Mouse (Mus musculus): Measurements from ENCODE around the gene Hipk4.
"Not testable (repeated sequence)": the region's sequence is repeated elsewhere in the genome, so short reads cannot be mapped to it uniquely, and the experiment has no call there.

Hipk4 gene

DNA sequence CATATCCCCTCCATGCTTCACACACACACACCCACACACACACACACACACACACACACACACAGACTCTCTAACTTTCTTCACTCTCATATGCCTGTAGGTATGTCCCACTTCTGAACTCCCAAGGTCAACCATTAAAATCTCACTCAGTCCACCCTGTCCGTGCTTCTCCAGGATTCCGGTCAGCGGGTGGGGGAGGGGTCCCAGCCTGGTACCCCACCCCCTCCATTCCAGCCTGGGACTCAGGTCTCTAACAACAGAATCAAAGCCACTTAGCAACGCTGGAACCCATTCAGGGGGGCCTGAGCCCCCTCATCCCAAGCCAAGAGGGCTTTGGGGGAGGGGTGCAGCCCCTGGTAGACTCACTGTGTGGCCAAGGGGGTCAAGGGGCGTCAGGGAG is at the start of gene Hipk4:
Hipk4 (plus strand) TSS at position 301 of the 400 bp plus-strand sequence.
- no peak for DNase-seq

DNA sequence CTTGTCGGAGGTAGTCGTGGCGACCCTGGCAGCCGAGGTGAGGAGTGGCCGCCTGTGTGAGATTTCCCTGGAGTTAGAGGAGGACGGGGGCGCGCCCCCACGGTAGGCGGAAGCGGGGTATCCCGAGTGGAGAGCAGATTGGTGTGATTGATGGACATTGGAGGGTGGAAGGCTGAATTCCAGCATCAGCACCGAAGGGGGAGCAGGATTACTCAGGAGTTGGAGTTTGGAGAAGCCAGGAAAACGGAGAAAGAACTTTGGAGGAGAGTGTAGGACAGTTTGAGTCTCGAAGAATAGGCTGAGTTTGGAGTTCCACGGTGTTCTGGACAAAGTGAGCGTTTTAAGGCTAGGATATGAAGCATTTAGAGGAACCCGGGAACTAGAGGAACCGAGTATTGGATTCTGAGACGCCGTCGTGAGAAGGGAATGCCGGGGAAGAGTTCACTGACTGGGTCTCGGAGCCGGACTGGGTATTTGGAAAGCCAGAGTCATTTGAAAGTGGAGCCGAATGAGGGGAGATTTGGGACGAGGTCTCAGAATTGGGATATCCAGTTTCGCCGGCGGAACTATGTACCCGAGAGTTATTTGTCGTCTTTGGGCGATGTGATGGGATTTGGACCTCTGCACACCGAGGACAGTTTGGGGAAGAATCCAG is 49.1 kb upstream of the Hipk4 start:
- no peak for DNase-seq

DNA sequence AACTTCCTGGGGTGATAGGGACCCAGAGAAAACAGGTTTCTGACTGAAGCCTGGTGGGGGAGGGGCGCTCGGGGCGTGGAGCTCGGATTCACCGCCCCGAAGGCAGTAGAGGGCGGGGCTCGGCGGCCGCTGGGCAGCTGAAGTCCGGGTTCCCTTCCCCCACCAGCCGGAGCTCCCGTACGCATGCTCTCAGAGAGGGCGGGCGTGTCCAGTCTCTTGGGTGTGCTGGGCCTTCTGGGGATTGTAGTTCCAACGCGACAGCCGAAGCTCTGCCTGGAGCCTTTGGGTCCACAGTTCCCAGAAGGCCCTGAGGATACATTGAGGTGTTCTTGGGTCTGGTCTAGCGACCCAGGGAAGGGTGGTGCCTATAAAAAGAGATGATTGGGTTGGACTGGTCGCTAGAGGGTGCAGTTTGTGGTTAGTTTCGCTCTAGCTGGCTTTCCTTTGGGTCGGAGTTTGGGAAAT is 48.5 kb upstream of the Hipk4 start:
- peak; percentile 100 for DNase-seq

DNA sequence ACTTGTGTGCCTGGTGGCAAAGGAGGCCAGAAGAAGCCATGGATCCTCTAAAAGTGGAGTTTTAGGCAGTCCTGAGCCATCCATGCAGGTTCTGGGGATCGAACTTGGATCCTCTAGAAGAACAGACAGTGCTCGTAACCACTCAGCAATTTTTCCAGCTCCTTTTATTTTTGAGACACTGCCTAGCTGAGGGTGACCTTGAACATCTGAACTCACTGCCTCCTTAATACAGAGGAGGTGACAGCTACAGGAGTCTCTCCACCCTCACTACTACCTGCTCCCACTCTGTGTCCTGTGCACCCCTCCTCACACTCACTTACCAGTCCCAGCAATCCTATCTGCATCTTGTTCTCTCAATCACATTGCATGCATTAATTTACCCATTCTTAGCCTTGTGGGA is 47.5 kb upstream of the Hipk4 start:
- DNase-seq = no peak

DNA sequence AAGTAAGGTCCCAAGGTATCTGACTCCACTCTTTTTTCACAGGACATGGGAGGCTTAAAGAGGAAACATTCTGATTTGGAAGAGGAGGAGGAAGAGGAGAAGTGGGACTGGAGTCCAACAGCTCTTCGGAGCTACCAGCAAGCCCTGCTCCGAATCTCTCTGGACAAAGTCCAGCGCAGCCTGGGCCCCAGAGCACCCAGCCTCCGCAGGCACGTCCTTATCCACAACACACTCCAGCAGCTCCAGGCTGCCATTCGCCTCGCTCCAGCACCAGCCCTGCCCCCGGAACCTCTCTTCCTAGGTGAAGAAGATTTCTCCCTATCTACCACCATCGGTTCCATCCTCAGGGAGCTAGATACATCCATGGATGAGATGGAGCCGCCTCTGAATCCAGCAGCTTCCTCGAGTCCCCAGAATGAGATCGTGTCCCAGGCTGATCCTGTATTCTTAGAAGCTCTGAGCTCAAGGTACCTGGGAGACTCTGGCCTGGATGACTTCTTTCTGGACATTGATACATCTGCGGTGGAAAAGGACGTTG is 46.9 kb upstream of the Hipk4 start:
- no peak for DNase-seq

DNA sequence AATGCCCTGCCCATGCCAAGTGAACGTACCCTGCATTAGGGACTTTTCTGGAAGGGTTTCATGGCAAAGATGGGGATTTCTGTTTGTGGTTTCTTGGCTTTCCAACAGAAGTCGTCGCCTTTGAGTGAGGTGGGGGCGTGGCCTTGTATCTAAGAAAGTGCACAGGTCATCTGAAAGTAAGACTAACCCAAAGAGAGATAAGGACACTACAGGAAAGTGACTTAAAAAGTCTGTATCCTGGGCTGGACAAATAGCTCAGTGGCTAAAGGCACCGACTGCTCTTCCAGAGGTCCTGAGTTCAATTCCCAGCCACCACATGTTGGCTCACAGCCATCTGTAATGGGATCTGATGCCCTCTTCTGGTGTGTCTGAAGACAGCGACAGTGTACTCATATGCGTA is 44.5 kb upstream of the Hipk4 start:
- DNase-seq = no peak

DNA sequence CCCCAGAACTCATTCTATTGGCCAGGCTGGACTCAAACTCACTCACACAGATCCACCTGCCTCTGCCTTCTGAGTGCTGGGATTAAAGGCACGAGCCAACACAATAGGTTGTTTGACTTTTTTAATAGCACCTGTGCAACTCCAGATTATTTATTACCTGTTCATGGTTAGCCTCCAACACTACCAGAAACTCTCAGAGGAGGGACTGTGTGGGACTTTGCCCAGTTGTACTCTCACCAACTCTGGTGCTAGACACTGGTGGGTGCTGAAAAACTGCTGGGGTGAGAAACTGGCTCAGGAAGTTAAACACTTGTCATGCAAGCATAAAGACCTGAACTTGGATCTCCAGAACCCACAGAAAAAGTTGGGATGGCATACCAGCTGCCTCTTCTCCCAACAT is 43.3 kb upstream of the Hipk4 start:
- no peak for DNase-seq

DNA sequence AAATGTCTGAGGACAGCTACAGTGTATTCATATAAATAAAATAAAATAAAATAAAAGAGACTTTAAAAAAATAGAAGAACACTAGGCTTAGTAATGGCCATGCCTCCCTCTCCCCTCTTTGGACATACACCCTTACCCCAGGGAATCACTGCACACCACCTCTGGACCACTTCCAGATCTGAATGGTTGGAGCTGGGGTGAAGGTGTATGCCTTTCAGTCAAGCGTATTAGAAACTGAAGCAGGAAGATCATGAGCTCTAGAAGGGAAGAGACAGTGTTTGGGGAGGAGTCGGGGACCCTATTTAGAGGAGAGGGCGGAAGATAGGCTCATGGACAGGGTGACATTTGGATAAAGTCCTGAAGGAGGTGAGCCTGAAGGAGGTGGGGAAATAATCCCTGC is 42.6 kb upstream of the Hipk4 start:
- DNase-seq = peak; percentile 89

DNA sequence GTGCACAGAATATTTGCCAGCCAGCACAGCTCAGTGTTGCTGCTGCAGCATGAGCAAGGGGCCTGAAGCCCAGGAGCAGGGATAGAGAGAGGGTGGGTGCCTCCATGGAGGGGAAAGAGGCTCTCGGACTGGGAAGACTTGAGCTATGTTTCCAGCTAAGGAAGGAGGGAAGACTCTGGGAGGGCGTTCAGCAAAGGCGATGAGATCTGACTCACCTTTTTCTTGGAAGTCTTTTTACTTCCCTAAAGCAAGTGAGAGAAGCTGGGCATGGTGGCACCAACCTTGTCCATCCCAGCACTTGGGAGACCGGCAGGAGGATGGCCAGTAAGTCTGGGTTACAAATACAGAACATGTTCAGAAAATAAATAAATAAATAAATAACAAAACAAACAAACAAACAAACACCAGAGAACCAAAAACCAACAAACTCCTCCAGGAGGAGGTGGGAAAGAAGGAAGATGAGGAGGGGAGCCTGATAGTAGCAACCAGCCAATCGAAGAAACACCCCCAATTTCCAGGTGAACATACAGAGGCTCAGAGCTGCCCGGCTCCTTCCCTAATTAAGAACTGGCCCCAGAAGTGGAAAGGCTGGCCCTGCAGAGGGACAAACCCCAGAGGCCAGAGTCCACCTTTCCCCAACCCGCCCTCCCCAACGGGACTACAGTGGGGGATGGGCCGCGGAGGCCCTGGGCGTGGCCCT is 42.0 kb upstream of the Hipk4 start:
- DNase-seq = no peak

DNA sequence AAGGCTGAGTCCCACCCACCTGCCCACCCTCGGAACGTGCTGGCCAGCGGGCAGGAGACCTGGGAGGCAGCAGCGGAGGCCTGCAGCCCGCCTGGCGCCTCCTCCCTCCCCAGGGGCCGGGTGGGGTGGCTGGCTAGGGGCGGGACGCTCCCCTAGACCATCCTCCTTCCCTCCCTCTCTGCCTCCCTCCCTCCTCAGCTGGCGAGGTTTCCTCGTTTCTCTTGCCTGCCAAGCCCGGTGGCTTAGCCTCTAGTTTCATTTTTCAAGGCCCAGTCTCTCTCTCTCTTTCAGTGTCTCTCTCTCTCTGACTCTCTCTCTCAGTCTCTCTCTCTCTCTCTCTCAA is 41.5 kb upstream of the Hipk4 start:
- DNase-seq = peak; percentile 100

DNA sequence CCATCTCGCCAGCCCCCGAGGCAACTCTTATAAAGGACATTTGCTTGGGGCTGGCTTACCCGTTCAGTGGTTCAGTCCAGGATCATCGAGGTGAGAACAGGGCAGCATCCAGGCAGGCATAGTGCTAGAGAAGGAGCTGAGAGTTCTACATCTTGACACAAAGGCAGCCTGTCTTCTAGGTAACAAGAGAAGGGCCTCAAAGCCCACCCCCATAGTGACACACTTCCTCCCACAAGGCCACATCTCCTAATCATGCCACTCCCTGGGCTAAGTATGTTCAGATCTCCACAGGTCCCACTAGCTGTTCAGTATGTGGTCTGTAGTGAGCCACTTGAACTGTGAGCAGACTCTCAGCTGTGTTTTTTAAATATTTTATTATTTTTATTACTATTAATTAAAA is 39.2 kb upstream of the Hipk4 start:
- DNase-seq = no peak

DNA sequence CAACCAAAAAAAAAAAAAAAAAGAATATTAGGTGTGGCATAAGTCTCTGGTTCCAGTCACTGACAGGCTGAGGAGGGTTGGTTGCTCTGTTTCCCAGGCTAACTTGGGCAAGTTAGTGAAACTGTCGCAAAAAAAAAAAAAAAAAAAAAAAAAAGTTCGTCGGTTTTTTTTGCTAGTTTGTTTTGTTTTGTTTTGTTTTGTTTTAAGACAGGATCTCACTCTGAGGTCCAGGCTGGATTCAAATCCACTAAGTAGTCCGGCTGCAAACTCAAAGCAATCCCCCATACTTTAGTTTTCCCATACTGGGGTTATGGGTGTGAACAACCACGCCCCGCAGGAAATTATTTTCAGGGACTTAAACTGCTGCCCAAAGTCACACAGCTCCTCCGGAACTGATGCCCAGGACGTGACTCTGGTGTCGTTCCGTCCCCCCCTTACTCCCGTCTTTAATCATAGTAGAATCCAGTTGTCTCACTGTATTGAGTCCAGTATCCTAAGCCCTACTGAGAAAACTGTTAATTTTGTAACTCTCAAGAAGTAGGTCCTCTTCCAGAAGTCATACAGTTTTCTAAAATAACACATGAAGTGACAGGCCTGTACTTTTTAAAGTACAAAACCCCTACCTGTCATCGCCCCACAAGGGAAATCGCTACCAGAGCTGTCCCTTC is 36.8 kb upstream of the Hipk4 start:
- DNase-seq = no peak

DNA sequence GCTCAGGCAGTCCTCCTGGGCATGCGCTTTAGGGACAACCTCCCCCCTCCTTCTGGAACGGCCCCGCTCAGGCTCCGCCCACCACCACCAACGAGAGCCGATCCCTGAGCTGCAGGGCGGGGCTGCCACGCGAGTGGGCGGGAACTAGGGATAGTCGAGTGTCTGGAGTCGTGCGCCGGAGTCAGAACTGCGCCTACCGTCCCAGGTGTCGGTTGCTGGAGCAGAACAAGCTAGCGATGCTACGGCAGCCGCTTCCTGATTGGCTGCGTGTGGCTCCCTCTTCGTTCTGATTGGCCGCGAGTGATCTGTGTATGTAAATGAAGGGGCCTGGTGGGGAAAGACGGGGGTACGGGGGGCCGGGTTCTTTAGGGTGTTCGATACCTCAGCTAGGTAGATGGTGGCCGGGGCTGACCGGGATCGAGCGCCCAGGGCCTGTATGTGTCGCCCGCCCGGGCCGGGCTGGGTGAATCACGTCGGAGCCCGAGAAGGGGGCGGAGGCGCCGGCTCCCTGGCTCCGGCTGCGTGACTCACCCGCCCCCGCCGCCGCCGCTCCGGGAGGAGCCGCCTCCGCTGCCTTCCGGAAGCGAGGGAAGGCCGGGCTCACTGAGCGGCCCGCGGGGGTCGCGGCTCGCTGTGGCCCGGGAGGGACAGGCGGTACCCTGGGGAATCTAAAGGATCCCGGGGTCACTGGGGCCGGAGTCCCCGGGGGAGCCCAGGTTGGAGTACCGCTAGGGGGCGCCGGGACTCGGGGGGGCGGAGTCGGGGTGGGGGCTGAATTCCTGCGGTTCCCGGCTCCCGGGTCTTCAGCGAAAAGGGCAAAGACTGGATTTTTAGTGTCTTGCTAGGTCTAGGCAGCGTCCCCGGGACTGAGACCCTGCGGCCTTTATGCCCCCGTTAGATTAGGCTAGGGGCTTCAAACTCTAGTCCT is 36.0 kb upstream of the Hipk4 start, which contains the start of gene Sertad1:
Sertad1 (plus strand) TSS at position 141 of the 928 bp plus-strand sequence.
- peak; percentile 100 for DNase-seq

DNA sequence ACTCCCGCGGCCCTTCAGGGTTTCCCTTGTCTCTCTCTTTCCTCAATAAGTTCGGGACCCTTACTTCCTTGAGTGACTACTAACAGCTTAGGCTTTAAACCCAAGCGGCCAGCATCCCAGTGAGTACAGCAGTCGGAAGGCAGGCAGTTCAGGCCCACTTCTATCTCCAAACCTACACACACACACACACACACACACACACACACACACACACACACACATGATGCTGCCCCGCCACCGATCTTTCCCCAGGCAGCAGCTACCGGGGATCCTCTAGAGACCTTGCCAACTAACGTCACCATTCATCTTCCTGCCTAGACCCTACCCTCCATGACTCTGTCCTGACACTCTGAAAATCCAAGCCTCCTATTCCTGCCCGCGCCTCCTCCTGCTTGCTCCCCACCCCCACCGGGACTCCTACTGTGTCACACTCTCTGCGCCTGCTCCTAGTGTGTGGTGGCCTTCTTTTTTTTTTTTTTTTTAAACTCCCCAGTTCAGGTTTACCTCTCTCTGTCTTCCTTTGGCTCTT is 35.3 kb upstream of the Hipk4 start:
- peak; percentile 98 for DNase-seq

DNA sequence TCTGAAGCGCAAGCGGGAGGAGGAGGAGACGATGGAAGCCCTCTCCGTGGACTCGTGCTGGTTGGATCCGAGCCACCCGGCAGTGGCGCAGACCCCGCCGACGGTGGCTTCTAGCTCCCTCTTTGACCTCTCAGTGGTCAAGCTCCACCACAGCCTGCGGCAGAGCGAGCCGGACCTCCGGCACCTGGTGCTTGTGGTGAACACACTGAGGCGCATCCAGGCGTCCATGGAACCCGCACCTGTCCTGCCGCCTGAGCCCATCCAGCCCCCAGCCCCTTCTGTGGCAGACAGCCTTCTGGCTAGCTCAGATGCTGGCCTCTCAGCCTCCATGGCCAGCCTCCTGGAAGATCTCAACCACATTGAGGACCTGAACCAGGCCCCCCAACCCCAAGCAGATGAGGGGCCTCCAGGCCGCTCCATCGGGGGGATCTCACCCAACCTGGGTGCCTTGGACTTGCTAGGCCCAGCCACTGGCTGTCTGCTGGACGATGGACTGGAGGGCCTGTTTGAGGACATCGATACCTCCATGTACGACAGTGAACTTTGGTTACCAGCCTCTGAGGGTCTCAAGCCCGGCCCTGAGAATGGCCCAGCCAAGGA is 33.7 kb upstream of the Hipk4 start:
- peak; percentile 95 for DNase-seq

DNA sequence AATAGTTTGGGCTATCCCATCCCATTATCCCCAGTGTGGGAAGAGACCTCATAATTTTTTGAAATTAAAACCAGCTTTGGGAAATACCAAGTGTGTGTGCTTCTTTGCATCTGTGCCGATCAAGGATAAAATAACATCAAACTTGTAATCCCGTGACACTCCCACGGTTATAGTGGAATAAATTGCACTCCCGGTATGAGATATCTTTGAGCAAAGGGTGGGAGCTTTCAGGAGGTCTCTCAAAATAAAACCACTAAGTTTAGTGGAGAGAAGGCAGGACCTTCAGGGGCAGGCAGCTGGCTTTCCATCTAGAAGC is 32.9 kb upstream of the Hipk4 start:
- DNase-seq = no peak

DNA sequence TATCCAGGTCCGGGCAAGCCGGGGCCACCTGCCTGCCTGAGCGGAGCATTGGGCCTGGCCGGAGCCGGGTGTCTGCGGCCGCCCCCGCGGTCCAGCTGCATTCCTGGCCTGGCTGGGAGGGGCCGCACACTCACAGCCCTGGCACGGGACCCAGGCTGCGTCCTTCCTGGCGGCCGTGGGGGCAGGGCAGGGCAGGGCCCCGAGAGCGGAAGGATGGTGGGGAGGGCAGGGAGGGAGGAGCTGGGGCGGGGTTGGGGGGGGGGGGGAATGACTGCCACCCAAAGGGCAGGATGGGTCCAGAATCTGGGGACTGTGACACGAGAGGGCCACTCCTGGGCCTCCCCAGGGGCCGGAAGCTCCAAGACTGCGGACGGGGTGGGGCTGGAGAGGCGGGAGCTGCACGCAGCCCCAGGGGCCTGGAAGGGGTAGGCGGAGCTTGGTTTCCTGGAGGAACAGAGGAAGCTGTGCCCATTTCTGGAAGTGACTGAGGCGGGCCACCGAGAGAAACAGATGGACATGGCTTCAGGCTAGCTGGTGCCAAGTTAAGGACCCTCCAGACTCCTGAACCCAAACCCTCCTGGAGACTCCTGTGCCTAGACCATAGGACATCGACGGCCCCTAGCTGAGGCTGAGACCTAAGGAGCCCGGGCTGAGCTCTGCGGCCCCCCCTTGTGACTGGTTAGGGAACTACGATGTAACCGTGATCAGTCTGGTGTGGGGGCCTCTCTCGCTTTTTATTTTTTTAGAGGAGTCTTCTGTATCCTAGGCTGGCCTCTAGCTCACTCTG is 32.3 kb upstream of the Hipk4 start:
- peak; percentile 100 for DNase-seq

DNA sequence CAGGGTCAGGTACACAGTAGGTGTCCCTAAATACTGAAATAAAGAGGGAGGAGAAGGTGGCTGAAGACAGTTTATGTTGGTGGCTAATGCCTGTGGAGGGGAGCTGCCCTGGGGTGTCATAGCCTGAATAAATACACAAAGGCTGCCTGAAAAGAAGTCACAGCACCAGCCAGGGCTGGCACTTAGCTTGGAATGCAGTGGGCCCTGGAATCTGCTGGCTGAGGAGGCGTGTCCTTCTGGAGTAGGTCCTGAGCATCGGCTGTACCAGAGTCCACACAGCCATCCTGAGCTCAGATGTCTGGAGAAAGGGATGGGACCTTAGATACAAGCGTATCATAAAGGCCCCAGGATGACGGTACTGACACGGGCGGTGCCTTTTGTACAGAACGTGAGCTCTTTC is 31.2 kb upstream of the Hipk4 start:
- peak; percentile 94 for DNase-seq

DNA sequence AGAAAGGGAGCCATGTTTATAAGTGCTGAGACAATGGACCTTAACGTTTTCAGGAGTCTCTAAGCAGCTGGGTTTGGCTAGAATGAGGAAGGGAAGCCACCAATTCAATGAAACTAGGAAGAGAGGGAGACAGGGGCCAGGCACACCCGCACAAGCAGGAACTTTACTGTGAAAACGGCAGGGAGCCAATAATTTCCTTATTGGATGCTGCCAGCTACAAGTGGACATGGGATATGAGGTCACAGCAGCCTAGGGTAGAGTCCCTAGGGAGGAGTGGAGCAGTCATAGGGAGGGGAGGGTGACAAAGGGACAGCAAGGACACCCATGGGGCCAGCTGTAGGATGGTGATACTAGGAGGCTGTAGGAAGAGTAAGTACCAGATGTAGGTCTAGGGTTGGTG is 30.0 kb upstream of the Hipk4 start:
- DNase-seq = peak; percentile 91

DNA sequence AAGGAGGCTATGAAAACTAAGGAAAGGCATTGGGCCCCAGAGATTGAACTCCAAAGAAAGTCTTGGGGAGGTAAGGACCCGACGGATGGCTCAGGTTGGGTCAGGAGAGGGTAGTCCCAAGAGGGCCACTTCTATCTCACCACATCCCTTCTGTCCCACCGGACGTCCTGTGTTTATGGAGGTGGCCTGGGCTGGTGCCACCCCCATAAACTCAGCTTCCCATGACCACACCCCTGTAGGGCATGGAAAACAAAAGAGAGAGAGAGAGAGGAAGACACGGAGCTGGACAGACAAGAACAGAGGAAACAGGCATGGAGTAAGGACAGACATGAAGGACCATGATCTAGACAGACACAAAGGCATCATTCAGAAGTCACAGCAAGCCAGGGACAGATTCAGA is 29.6 kb upstream of the Hipk4 start:
- no peak for DNase-seq

DNA sequence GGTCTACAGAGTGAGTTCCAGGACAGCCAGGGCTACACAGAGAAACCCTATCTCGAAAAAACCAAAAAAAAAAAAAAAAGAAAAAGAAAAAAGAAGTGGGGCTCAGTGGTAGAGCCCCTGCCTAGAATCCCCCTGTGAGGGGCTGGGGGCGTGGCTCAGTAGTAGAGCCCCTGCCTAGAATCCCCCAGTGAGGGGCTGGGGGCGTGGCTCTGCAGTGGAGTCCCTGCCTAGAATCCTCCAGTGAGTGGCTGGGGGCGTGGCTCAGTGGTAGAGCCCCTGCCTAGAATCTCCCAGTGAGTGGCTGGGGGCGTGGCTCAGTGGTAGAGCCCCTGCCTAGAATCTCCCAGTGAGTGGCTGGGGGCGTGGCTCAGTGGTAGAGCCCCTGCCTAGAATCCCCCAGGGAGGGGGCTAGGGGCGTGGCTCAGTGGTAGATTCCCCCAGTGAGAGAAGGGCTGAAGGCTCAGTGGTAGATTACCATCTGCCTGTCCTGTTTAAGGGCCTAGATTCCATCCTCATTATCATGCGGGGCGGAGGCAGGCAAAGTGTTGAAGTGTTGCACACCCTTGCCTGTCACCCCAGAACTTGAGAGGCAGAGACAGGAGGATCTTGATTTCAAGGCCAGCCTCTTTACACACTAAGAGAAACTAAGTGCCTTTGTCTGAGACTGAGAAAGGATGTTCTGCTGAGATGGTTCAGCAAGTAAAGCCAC is 28.3 kb upstream of the Hipk4 start:
- not testable (repeated sequence) for DNase-seq
